Mouse (Mus musculus) testis, adult 2 months (tissue): ENCODE measurements around the gene Krt18. TPM values are rescaled to one million over a fixed set of nuclear protein-coding genes. Genes with fewer than 3 reads are reported as not detected.
A peak's percentile ranks its signal among the peaks of the same experiment; 100 is the strongest.

Experiments
- H3K27ac ChIP-seq: fragments of 200-500 bp; 2 replicates; pipeline ENCODE4 v1.5.1; 2012; ENCODE audit warnings: low read depth, low read length; ENCODE audit not compliant: control insufficient read depth, insufficient read depth
- H3K27me3 ChIP-seq: fragments of 200-500 bp; 2 replicates; pipeline ENCODE4 v1.6.1; 2012; ENCODE audit warnings: mild to moderate bottlenecking, low read length, moderate library complexity; ENCODE audit not compliant: control insufficient read depth, insufficient read depth
- H3K36me3 ChIP-seq: fragments of 200-500 bp; 2 replicates; pipeline ENCODE4 v1.6.1; 2012; ENCODE audit warnings: mild to moderate bottlenecking, low read length; ENCODE audit not compliant: control insufficient read depth, insufficient read depth
- H3K4me1 ChIP-seq: fragments of 200-500 bp; 2 replicates; pipeline ENCODE4 v1.6.1; 2012; ENCODE audit warnings: low read length; ENCODE audit not compliant: control insufficient read depth, insufficient read depth
- H3K4me3 ChIP-seq: fragments of 200-500 bp; 2 replicates; pipeline ENCODE4 v1.5.1; 2012; ENCODE audit warnings: low read depth, mild to moderate bottlenecking, low read length, moderate library complexity, mixed read lengths; ENCODE audit not compliant: control insufficient read depth
- CTCF ChIP-seq: fragments of 200-500 bp; IDR thresholded peaks from 2 replicates; pipeline ENCODE4 v1.5.1; 2012; ENCODE audit warnings: low read depth, mild to moderate bottlenecking, inconsistent platforms, low read length, moderate library complexity; ENCODE audit not compliant: control insufficient read depth, insufficient read depth, insufficient replicate concordance
- POLR2A ChIP-seq: fragments of 200-500 bp; IDR thresholded peaks from 2 replicates; pipeline ENCODE4 v1.6.1; 2012; ENCODE audit warnings: low read depth, mild to moderate bottlenecking, inconsistent platforms, low read length, moderate library complexity; ENCODE audit not compliant: control insufficient read depth
- polyA plus RNA-seq: library from polyadenylated mRNA; depleted of rRNA; stranded (reverse); fragments of >200 nt; gene quantifications from 2 replicates; pipeline ENCODE4 v1.2.3, GENCODE M21; 2012

Gene Krt18
- polyA plus RNA-seq, 1 experiment, result 0.52 TPM

DNA sequence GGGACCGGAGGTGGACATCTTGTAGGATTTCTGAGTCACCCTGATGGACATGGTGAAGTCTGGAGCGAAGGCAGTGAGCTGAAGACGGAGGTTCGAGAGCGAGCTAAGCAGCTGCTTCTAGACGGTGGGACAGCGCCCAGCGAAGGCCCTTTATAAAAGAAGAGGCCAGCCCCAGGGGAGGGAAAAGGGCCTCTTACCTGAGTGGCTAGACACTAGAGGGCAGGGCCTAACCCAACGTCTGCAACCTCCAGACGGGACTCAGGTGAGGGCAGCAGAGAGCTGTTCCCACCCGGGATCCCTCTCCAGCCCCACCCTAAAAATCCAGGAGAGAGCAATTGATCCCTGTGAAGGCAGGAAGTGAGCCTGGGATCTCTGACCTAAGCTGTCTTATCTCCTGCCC lies 23.8 kb upstream of the Krt18 start, which contains the start of gene Krt8:
Gene Krt8 (minus strand): TSS at position 294 of the 400 bp plus-strand sequence.
- Histone ChIP-seq H3K4me3 (peak within 1 kb of the TSS; percentile 64), H3K36me3 (no peaks in the 10 kb centered on the region), H3K27me3 (no peaks in the 10 kb centered on the region), H3K4me1 (peaks cover 7% of the 10 kb centered on the region), H3K27ac (no peak within 1 kb of the TSS)
- TF ChIP-seq CTCF (no peak), POLR2A (no peak)

DNA sequence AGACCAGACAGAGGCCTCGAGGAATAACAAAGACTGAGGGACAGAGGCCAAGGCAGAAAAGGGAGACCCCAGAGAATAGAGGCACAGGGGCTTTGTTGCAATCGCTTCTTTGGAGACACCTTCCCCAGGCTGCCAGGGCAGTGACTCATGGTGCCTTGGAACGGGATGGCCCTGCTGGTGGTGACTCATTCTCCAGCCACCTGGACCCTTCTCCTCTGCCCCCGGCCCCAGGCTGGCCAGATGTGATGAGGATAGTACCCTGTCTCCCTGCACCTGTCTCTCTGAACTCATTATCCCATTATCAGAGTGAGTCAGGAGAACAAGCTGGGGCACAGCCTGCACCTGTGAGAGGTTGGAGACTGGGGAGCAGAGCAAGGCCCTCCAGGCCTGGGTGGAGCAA lies 22.7 kb upstream of the Krt18 start:
- TF ChIP-seq POLR2A (no peak), CTCF (no peak)
- Histone ChIP-seq H3K4me3 (no peak overlapping the region), H3K4me1 (peaks cover 7% of the 10 kb centered on the region), H3K27me3 (no peaks in the 10 kb centered on the region), H3K36me3 (no peaks in the 10 kb centered on the region), H3K27ac (no peak overlapping the region)

GRCm38 (mm10) chr15:102006317-102006716 lies 21.7 kb upstream of the Krt18 start:
- TF ChIP-seq POLR2A (no peak), CTCF (no peak)
- Histone ChIP-seq H3K27me3 (no peaks in the 10 kb centered on the region), H3K4me3 (no peak overlapping the region), H3K4me1 (peaks cover 7% of the 10 kb centered on the region), H3K36me3 (no peaks in the 10 kb centered on the region), H3K27ac (no peak overlapping the region)

DNA sequence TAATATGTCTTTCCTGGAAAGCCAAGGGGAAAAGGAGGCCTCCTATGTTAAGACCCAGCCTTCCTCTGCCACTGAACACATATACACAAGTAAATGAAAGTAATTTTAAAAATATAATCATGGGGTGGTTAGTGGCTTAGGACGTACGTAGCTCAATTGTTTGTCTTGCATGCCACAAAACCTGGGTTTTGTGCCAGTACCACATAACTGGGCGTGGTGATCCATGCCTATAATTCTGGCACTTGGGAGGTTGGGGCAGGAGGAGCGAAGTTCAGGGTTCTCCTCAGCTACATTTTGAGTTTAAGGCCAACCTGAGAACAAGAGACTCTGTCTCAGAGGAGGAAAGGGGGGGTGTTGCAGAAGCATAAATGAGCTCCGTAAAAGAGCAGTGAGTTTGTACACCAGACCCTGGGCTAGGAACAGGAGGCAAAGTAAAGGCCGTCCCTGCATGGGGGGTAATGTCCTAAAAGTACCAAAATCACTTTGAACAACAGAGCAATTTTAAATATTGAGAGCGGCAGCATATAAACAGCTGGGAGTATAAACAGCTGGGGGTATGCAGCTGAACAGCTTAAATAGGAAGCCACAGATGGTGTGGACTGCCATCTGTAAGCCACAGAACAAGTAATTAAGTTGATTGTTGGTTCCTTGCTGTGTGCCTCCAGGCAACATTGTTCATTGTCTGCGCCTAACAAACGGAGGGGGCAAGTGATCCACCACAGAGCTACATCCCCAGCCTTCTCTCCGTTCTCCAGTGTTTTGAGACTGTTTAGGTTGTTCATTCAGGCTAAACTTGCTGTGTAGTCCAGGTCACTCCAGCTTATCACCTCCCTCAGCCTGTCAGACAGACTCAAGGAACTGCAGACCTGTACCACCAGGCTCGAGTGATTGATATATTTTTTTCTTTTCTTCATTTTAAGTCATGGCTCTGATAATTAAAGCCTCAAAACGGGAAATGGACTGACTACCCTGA lies 20.6 kb upstream of the Krt18 start:
- no peak for TF ChIP-seq CTCF
- TF ChIP-seq POLR2A, result no peak
- Histone ChIP-seq H3K4me3 (no peak overlapping the region), H3K36me3 (no peaks in the 10 kb centered on the region), H3K4me1 (peaks cover 7% of the 10 kb centered on the region), H3K27ac (no peak overlapping the region), H3K27me3 (no peaks in the 10 kb centered on the region)

DNA sequence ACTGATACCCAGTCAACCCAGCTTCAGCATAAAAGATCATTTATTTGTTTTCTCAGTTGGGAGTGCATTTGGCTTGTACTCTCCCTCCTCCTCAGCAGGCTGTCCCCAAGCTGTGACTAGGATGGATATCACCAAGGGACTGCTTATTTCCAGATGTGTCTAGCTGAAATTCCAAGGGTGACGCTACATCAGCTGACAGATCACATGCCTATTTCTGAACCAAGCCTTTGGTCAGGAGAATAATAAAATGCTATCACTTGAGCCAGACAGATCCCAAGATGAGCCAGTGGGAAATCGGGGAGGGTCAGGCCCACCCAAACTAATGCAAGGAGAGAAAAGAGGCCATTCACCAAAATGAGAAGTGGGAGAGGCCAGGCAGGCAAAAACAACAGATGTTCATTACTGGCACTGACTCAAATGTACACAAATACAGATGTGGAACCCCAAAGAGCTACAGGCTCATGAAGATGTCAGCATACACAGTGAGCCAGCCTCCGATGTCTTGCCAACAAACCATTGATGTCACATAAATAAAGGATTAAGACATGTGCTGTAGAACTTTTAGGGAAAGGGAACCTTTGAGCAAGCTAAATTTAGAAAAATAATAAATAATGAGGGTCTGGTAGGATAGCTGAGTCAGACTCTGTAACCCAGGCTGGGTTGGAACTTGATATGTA lies 17.3 kb upstream of the Krt18 start:
- Histone ChIP-seq H3K27me3 (no peaks in the 10 kb centered on the region), H3K27ac (no peak overlapping the region), H3K36me3 (no peaks in the 10 kb centered on the region), H3K4me1 (peaks cover 8% of the 10 kb centered on the region), H3K4me3 (no peak overlapping the region)
- TF ChIP-seq CTCF (no peak), POLR2A (no peak)

- TF ChIP-seq POLR2A (no peak), CTCF (no peak)
- no peaks in the 10 kb centered on the region for H3K36me3 ChIP-seq
- H3K4me3 ChIP-seq, result no peak overlapping the region
- no peak overlapping the region for H3K27ac ChIP-seq
- H3K27me3 ChIP-seq, result no peaks in the 10 kb centered on the region
- peaks cover 17% of the 10 kb centered on the region for H3K4me1 ChIP-seq
Measured at GRCm38 (mm10) chr15:102012260-102012765, 15.7 kb upstream of the Krt18 start.

DNA sequence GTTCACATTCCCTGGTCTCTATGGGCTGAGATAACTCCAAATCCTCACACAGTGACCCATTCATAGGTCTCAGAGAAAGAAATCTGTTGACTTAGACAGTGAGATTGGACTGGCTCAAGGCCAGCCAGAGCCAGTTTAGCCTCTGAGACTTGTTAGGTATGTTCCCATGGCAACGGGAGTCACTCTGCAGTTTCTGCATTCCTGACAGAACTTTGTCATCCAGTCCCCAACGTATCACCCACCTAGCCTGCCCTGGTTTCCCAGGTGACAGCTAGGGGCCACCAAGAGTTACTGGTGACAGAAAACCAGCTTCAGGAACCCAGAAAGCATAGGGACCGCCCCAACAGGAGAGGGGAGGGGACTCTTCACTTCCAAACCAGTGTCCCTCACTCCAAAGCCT lies 14.3 kb upstream of the Krt18 start:
- Histone ChIP-seq H3K27ac (no peak overlapping the region), H3K36me3 (no peaks in the 10 kb centered on the region)

More for the DNA sequence above, 14.3 kb upstream of the Krt18 start:
- TF ChIP-seq CTCF, result no peak
- TF ChIP-seq POLR2A, result no peak
- Histone ChIP-seq H3K4me3 (no peak overlapping the region), H3K4me1 (peaks cover 23% of the 10 kb centered on the region), H3K27me3 (no peaks in the 10 kb centered on the region)
